Mouse (Mus musculus): ENCODE data around the gene Iqsec1. TPM values are rescaled to one million over a fixed set of nuclear protein-coding genes. Genes with fewer than 3 reads are reported as not detected.

Gene Iqsec1
- total and polyA plus RNA-seq, 2 experiments = 8.9 to 69.3 TPM

GRCm38 (mm10) chr6:90748976-90749375, 239.5 kb downstream of the Iqsec1 start:
- Histone ChIP-seq H3K4me1 (ENCODE audit: control insufficient read depth, insufficient read depth, low read length) (peaks cover 44% of the 10 kb centered on the region), H3K36me3 (ENCODE audit: control insufficient read depth, insufficient read depth, low read length) (no peaks in the 10 kb centered on the region), H3K79me2 (ENCODE audit: control insufficient read depth, insufficient read depth, low read length) (no peaks in the 10 kb centered on the region), H3K9ac (ENCODE audit: low read depth, low read length) (no peak overlapping the region), H3K27me3 (ENCODE audit: control insufficient read depth, insufficient read depth, low read length) (no peaks in the 10 kb centered on the region), H3K4me3 (ENCODE audit: insufficient read depth, low read depth, low read length) (no peak overlapping the region), H3K27ac (replicated peaks; ENCODE audit: insufficient read depth, low read depth, low read length) (no peak overlapping the region)
- no peak for DNase-seq (ENCODE audit: extremely low read depth, low read depth, low spot score)
- TF ChIP-seq CTCF (IDR thresholded peaks at IDR 0.05; ENCODE audit: low read depth, low read length) (no peak), POLR2A (IDR thresholded peaks at IDR 0.05; ENCODE audit: extremely low read depth, insufficient read depth, low read length) (no peak)

DNA sequence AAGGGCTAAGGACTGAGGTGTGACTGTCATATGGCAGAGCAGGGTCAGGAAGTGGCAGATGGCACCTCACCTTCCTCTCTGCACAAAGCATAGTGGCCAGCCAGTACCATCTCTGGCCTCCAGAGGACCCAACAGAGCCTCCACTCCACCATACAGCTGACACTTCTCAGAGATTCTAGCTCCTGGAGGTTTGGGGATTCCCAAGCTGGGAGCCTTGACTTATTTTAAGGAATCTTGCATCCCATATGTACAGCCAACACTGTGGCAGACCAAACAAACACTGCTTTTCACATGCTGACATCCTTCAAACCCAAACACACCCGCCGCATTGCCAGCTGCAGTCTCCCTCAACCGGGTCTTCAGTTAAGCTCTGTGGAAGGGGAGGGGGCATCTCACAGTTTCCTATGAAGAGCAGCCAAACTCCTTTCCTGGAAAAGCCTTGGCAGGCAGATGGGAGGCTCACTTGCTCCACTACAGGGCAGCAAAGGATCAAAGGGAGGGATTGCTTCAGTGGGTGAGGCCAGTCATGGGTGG, 242.1 kb downstream of the Iqsec1 start:
- Histone ChIP-seq H3K27me3 (ENCODE audit: control insufficient read depth, insufficient read depth, low read length) (no peaks in the 10 kb centered on the region), H3K4me3 (ENCODE audit: insufficient read depth, low read depth, low read length) (no peak overlapping the region), H3K79me2 (ENCODE audit: control insufficient read depth, insufficient read depth, low read length) (no peaks in the 10 kb centered on the region), H3K36me3 (ENCODE audit: control insufficient read depth, insufficient read depth, low read length) (no peaks in the 10 kb centered on the region), H3K27ac (replicated peaks; ENCODE audit: insufficient read depth, low read depth, low read length) (peak overlapping the region; percentile 82), H3K9ac (ENCODE audit: low read depth, low read length) (no peak overlapping the region), H3K4me1 (ENCODE audit: control insufficient read depth, insufficient read depth, low read length) (peaks cover 35% of the 10 kb centered on the region)
- peak; percentile 43 for TF ChIP-seq CTCF (IDR thresholded peaks at IDR 0.05; ENCODE audit: low read depth, low read length)
- no peak for TF ChIP-seq POLR2A (IDR thresholded peaks at IDR 0.05; ENCODE audit: extremely low read depth, insufficient read depth, low read length)
- DNase-seq (ENCODE audit: extremely low read depth, low read depth, low spot score) = peak; percentile 38
- 37% methylated on average over 3 of the region's 3 CpGs for WGBS

DNA sequence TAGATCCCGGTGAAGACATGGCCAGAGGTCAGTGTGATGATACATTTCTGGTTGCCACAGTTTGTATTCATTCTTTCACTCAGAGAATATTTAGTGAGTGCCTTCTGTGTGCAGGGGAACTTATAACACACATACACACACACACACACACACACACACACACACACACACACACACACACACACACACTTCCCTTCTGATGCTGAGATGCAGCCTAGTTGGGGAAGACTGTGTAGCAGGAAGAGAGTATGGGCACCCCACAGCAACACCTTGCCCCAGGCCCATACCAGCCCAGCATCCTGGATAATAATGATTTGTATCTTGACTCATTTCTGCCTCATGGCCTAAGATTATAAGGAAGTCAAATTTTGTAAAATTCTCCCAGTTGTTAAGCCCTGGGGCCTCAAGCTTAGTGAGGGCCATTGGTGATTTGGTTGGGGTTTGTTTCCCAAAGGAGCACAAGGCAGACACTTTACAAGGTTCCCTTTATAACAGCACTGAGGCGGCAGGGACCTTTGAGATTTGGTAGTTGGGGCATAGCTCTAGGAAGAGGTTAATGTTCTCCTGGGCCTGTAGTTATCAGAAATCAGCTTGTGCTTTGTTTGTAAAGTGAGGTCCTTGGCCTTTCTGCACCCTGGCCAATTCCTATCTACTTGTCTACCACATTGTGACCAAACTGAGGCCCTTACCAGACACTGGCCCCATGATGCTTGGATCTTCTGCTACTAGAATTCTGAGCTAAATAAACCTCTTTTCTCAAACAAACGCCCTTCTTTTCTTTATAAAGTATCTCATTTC, 242.9 kb downstream of the Iqsec1 start:
- WGBS = 22% methylated on average over 3 of the region's 3 CpGs
- H3K9ac ChIP-seq (ENCODE audit: low read depth, low read length) = peak overlapping the region; percentile 37; the same call in 1 of the 2 replicates
- H3K27ac ChIP-seq (replicated peaks; ENCODE audit: insufficient read depth, low read depth, low read length) = peak overlapping the region; percentile 89
- TF ChIP-seq POLR2A (IDR thresholded peaks at IDR 0.05; ENCODE audit: extremely low read depth, insufficient read depth, low read length) (no peak), CTCF (IDR thresholded peaks at IDR 0.05; ENCODE audit: low read depth, low read length) (no peak)
- no peaks in the 10 kb centered on the region for H3K27me3 ChIP-seq (ENCODE audit: control insufficient read depth, insufficient read depth, low read length)
- no peaks in the 10 kb centered on the region for H3K36me3 ChIP-seq (ENCODE audit: control insufficient read depth, insufficient read depth, low read length)
- peaks cover 30% of the 10 kb centered on the region for H3K4me1 ChIP-seq (ENCODE audit: control insufficient read depth, insufficient read depth, low read length)
- no peak overlapping the region for H3K4me3 ChIP-seq (ENCODE audit: insufficient read depth, low read depth, low read length)
- DNase-seq (ENCODE audit: extremely low read depth, low read depth, low spot score) = peak; percentile 94
- no peaks in the 10 kb centered on the region for H3K79me2 ChIP-seq (ENCODE audit: control insufficient read depth, insufficient read depth, low read length)

GRCm38 (mm10) chr6:90742453-90742852, 246.0 kb downstream of the Iqsec1 start:
- H3K79me2 ChIP-seq (ENCODE audit: control insufficient read depth, insufficient read depth, low read length) = no peaks in the 10 kb centered on the region
- no peaks in the 10 kb centered on the region for H3K27me3 ChIP-seq (ENCODE audit: control insufficient read depth, insufficient read depth, low read length)
- no peak overlapping the region for H3K9ac ChIP-seq (ENCODE audit: low read depth, low read length)
- H3K4me1 ChIP-seq (ENCODE audit: control insufficient read depth, insufficient read depth, low read length) = peaks cover 22% of the 10 kb centered on the region
- no peak overlapping the region for H3K4me3 ChIP-seq (ENCODE audit: insufficient read depth, low read depth, low read length)
- WGBS = 21% methylated on average over 1 of the region's 1 CpGs
- H3K36me3 ChIP-seq (ENCODE audit: control insufficient read depth, insufficient read depth, low read length) = no peaks in the 10 kb centered on the region
- TF ChIP-seq CTCF (IDR thresholded peaks at IDR 0.05; ENCODE audit: low read depth, low read length) = no peak
- no peak for TF ChIP-seq POLR2A (IDR thresholded peaks at IDR 0.05; ENCODE audit: extremely low read depth, insufficient read depth, low read length)
- no peak overlapping the region for H3K27ac ChIP-seq (replicated peaks; ENCODE audit: insufficient read depth, low read depth, low read length)
- DNase-seq (ENCODE audit: extremely low read depth, low read depth, low spot score) = peak; percentile 71

DNA sequence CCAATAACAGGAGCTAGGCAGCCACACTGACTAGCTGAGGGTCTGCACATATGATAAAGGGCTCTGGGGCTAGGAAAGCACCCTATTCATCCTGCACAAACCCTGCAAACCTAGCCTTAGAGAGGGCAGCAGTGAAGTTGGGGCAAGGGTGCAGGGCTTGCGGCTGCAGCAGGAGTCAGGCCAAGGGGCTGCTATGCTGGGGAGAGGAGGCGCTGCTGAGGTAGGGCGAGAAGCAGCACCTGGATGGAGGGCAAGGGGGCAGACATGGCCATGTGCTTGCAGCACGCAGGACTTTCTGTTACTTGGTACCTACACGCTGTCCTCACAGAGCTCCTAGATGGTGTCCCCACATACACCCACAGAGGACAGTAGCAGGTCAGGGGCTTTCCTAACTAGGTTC, 246.8 kb downstream of the Iqsec1 start:
- Histone ChIP-seq H3K9ac (ENCODE audit: low read depth, low read length) (no peak overlapping the region), H3K27me3 (ENCODE audit: control insufficient read depth, insufficient read depth, low read length) (no peaks in the 10 kb centered on the region), H3K4me1 (ENCODE audit: control insufficient read depth, insufficient read depth, low read length) (peaks cover 18% of the 10 kb centered on the region), H3K4me3 (ENCODE audit: insufficient read depth, low read depth, low read length) (no peak overlapping the region), H3K36me3 (ENCODE audit: control insufficient read depth, insufficient read depth, low read length) (no peaks in the 10 kb centered on the region), H3K79me2 (ENCODE audit: control insufficient read depth, insufficient read depth, low read length) (no peaks in the 10 kb centered on the region), H3K27ac (replicated peaks; ENCODE audit: insufficient read depth, low read depth, low read length) (no peak overlapping the region)
- no peak for TF ChIP-seq CTCF (IDR thresholded peaks at IDR 0.05; ENCODE audit: low read depth, low read length)
- TF ChIP-seq POLR2A (IDR thresholded peaks at IDR 0.05; ENCODE audit: extremely low read depth, insufficient read depth, low read length) = no peak
- WGBS = 96% methylated on average over 5 of the region's 5 CpGs
- DNase-seq (ENCODE audit: extremely low read depth, low read depth, low spot score) = no peak

DNA sequence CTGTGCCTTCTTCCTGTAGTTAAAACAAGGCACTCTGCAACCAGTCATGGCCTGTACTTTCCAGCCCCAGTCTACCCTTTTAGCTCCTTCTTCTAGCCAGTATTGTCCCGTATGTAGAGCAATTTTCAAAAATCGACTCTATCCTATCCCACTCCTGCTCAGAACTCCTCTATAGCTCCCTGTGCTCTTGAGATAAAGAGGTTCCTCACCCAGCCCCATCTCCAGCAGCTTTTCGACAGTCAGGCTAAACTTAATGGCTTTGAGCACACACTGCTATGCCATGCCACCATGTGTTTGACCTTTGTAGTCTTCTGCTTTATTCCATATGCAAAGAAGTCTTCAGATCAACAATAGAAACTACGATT, 247.4 kb downstream of the Iqsec1 start:
- peaks cover 12% of the 10 kb centered on the region for H3K4me1 ChIP-seq (ENCODE audit: control insufficient read depth, insufficient read depth, low read length)
- no peaks in the 10 kb centered on the region for H3K36me3 ChIP-seq (ENCODE audit: control insufficient read depth, insufficient read depth, low read length)
- TF ChIP-seq CTCF (IDR thresholded peaks at IDR 0.05; ENCODE audit: low read depth, low read length) (no peak), POLR2A (IDR thresholded peaks at IDR 0.05; ENCODE audit: extremely low read depth, insufficient read depth, low read length) (no peak)
- no peak overlapping the region for H3K4me3 ChIP-seq (ENCODE audit: insufficient read depth, low read depth, low read length)
- no peak overlapping the region for H3K27ac ChIP-seq (replicated peaks; ENCODE audit: insufficient read depth, low read depth, low read length)
- whole genome bisulfite sequencing = 89% methylated on average over 4 of the region's 4 CpGs
- H3K79me2 ChIP-seq (ENCODE audit: control insufficient read depth, insufficient read depth, low read length) = no peaks in the 10 kb centered on the region
- H3K9ac ChIP-seq (ENCODE audit: low read depth, low read length) = no peak overlapping the region
- DNase-seq (ENCODE audit: extremely low read depth, low read depth, low spot score) = no peak
- H3K27me3 ChIP-seq (ENCODE audit: control insufficient read depth, insufficient read depth, low read length) = no peaks in the 10 kb centered on the region
